Mouse (Mus musculus) cerebellum, adult 2 months (tissue): ENCODE data around the gene Msl3l2. TPM values are rescaled to one million over a fixed set of nuclear protein-coding genes. Genes with fewer than 3 reads are reported as not detected.

Experiments
- DNase-seq, 2 experiments: peaks; one replicate each; pipeline ENCODE4 v3.0.0; 2021
- H3K27ac ChIP-seq: fragments of 200-500 bp; 2 replicates; pipeline ENCODE4 v1.5.1; 2012; ENCODE audit warnings: low read length, control low read depth, inconsistent platforms; ENCODE audit not compliant: insufficient read depth
- H3K27me3 ChIP-seq: fragments of 200-500 bp; 2 replicates; pipeline ENCODE4 v1.6.1; 2012; ENCODE audit warnings: inconsistent platforms, mild to moderate bottlenecking, low read length, moderate library complexity; ENCODE audit not compliant: control insufficient read depth, insufficient read depth
- H3K4me1 ChIP-seq: fragments of 200-500 bp; 2 replicates; pipeline ENCODE4 v1.6.1; 2011; ENCODE audit warnings: low read length; ENCODE audit not compliant: control insufficient read depth, insufficient read depth
- H3K4me3 ChIP-seq: fragments of 200-500 bp; replicated peaks from 2 replicates; pipeline ENCODE3; 2011; ENCODE audit warnings: mild to moderate bottlenecking, low read depth, low read length, control low read depth; ENCODE audit not compliant: insufficient read depth
- CTCF ChIP-seq: fragments of 200-500 bp; IDR thresholded peaks from 2 replicates; pipeline ENCODE4 v1.5.1; 2011; ENCODE audit warnings: low read depth, mild to moderate bottlenecking, control low read depth, low read length, moderate library complexity, borderline replicate concordance; ENCODE audit not compliant: insufficient read depth
- POLR2A ChIP-seq: fragments of 200-500 bp; IDR thresholded peaks from 2 replicates; pipeline ENCODE4 v1.6.1; 2011; ENCODE audit warnings: low read length, control low read depth, borderline replicate concordance; ENCODE audit not compliant: insufficient read depth
- WGBS: fragments of 180-500 bp; shearing (Covaris S2); methylation state at CpG from one replicate; pipeline ENCODE4 v1.1.7; 2018; 5-methylcytosine and 5-hydroxymethylcytosine counted together
- polyA plus RNA-seq: library from polyadenylated mRNA; depleted of rRNA; stranded (reverse); fragments of >200 nt; gene quantifications from 2 replicates; pipeline ENCODE4 v1.2.3, GENCODE M21; 2012; rRNA removed

Msl3l2 gene
- polyA plus RNA-seq, 1 experiment = 16.7 TPM

GRCm38 (mm10) chr10:56148920-56149319 is 42.2 kb downstream of the Msl3l2 start:
- 72% methylated on average over 3 of the region's 3 CpGs for WGBS
- Histone ChIP-seq H3K4me3 (no peak overlapping the region), H3K27me3 (no peaks in the 10 kb centered on the region), H3K4me1 (no peaks in the 10 kb centered on the region), H3K27ac (no peak overlapping the region)
- TF ChIP-seq POLR2A (no peak), CTCF (no peak)
- DNase-seq = no peak

DNA sequence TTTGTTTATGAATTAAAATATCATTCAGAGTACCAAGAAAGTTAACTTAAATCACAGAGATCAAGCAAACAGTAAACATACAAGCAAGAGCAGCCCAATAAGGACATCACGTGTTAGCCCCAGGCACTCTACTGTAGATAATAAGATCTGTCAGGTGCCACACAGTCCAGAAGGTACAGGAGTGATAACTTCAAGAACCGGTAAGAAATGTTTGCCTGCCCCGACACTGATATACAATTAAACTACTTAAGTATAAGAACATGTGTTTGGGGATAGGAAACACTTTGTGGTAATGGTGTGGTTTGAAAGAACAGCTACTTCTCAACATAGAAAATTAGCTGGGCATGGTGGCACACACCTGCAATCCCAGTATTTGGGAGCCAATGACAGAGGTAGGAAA is 50.2 kb downstream of the Msl3l2 start:
- H3K4me1 ChIP-seq = no peaks in the 10 kb centered on the region
- no peaks in the 10 kb centered on the region for H3K27me3 ChIP-seq
- WGBS = 66% methylated on average over 3 of the region's 3 CpGs
- TF ChIP-seq POLR2A (no peak), CTCF (no peak)
- no peak for DNase-seq
- H3K27ac ChIP-seq = no peak overlapping the region
- H3K4me3 ChIP-seq = no peak overlapping the region

GRCm38 (mm10) chr10:56158207-56158606 is 51.5 kb downstream of the Msl3l2 start:
- Histone ChIP-seq H3K27ac (no peak overlapping the region), H3K4me1 (no peaks in the 10 kb centered on the region), H3K4me3 (no peak overlapping the region), H3K27me3 (no peaks in the 10 kb centered on the region)
- DNase-seq = no peak
- TF ChIP-seq POLR2A = no peak
- no peak for TF ChIP-seq CTCF
- 27% methylated on average over 3 of the region's 3 CpGs for WGBS

DNA sequence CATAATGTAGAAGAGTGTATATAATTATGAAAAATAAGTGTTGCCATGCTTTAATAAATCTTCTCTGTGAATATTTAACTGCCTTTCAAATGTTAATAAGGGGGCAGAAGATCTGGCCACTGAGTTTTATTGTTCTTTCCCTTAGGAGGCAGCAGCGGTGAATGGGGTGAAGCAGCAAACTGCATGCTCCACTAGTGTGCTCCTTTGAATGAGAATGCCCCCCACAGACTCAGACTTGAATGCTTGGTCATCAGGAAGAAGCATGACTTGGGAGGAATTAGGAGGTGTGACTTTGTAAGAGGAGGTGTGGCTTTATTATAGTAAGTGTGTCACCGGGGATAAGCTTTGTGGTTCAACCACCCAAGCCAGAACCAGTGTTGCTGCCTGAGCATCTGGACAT is 52.0 kb downstream of the Msl3l2 start:
- DNase-seq = no peak
- WGBS = 28% methylated on average over 2 of the region's 2 CpGs
- Histone ChIP-seq H3K27ac (no peak overlapping the region), H3K4me3 (no peak overlapping the region), H3K27me3 (no peaks in the 10 kb centered on the region), H3K4me1 (no peaks in the 10 kb centered on the region)
- TF ChIP-seq POLR2A (no peak), CTCF (no peak)

- Histone ChIP-seq H3K27me3 (no peaks in the 10 kb centered on the region), H3K27ac (no peak overlapping the region), H3K4me3 (no peak overlapping the region), H3K4me1 (no peaks in the 10 kb centered on the region)
- TF ChIP-seq POLR2A (no peak), CTCF (no peak)
- WGBS = 41% methylated on average over 3 of the region's 3 CpGs
- DNase-seq = peak; percentile 13 to 50
These were observed 57.7 kb downstream of the Msl3l2 start for GRCm38 (mm10) chr10:56164411-56164810.

GRCm38 (mm10) chr10:56165758-56166157 is 59.0 kb downstream of the Msl3l2 start:
- Histone ChIP-seq H3K4me3 (no peak overlapping the region), H3K4me1 (no peaks in the 10 kb centered on the region), H3K27ac (no peak overlapping the region), H3K27me3 (no peaks in the 10 kb centered on the region)
- TF ChIP-seq CTCF (no peak), POLR2A (no peak)
- DNase-seq = no peak
- WGBS = 91% methylated on average over 4 of the region's 4 CpGs

Other genes with a start within 250 kb of the Msl3l2 start
- gene Tbc1d32, start 121.8 kb downstream of the Msl3l2 start, polyA plus RNA-seq = 3.5 TPM in 2 replicates